Mouse (Mus musculus): ENCODE data around the gene Tubgcp4. TPM values are rescaled to one million over a fixed set of nuclear protein-coding genes. Genes with fewer than 3 reads are reported as not detected.

The Tubgcp4 gene
- polyA plus RNA-seq, 1 experiment from 2014 or later: 60.7 TPM

DNA sequence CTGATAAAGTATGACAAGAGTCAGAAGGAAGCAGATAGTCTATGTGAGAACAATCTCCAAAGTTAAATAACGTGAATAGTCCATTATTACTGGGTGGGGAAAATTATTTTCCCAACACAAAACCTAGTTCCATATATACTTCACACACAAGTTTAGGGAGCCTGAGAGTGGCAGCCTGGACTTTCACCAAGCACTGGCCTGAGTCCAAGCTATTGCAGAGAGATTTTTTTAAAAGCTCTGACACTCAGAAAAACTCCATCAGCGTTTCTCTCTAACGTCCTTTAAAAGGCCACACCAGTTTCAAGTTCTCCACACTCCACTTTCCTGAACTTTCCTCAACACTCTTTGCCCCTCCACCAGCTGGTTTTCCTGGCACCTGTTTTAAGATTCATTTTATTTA, 44.0 kb downstream of the Tubgcp4 start:
- Histone ChIP-seq H3K36me3 (replicated peaks; ENCODE audit: control insufficient read depth, insufficient read depth, low read depth, low read length) (peaks cover 10% of the 10 kb centered on the region), H3K9ac (replicated peaks; ENCODE audit: low read length) (no peak overlapping the region), H3K9me3 (replicated peaks; ENCODE audit: control insufficient read depth, low read length) (no peaks in the 10 kb centered on the region), H3K4me2 (ENCODE audit: low read depth, low read length) (no peak overlapping the region), H3K4me1 (ENCODE audit: control insufficient read depth, insufficient read depth, low read length) (no peaks in the 10 kb centered on the region), H3K4me3 (ENCODE audit: low read depth, low read length) (no peak overlapping the region), H3K27me3 (ENCODE audit: control insufficient read depth, insufficient read depth, low read length) (no peaks in the 10 kb centered on the region), H3K27ac (replicated peaks; ENCODE audit: low read depth, low read length) (no peak overlapping the region)
- no peak for ATAC-seq (replicated peaks; ENCODE audit: insufficient number of reproducible peaks, low FRiP score, low TSS enrichment, low read depth)
- 90% methylated on average over 3 of the region's 3 CpGs for WGBS
- no peak for DNase-seq (ENCODE audit: low spot score)

DNA sequence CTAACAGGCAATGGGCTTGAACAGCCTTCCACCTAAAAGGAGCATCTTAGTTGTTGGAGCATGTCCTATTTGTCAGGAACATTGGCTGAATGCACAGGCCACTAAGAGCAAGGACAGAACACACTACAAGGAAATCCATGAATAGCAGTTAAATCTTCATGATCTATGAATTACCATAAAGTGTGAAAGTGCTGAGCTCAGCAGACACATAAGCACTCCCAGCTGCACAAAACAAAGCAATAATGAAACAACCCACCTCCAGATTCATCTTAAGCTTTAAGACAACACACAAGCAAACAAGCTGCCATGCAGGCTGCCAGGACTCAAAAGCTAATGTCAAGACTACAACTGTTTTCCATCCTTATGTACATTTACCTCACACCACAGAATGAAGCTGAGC, 48.7 kb downstream of the Tubgcp4 start:
- DNase-seq (ENCODE audit: low spot score): no peak
- H3K27me3 ChIP-seq (ENCODE audit: control insufficient read depth, insufficient read depth, low read length): no peaks in the 10 kb centered on the region
- no peak overlapping the region for H3K27ac ChIP-seq (replicated peaks; ENCODE audit: low read depth, low read length)
- no peaks in the 10 kb centered on the region for H3K4me1 ChIP-seq (ENCODE audit: control insufficient read depth, insufficient read depth, low read length)
- no peak for ATAC-seq (replicated peaks; ENCODE audit: insufficient number of reproducible peaks, low FRiP score, low TSS enrichment, low read depth)
- H3K9ac ChIP-seq (replicated peaks; ENCODE audit: low read length): no peak overlapping the region
- peaks cover 11% of the 10 kb centered on the region for H3K36me3 ChIP-seq (replicated peaks; ENCODE audit: control insufficient read depth, insufficient read depth, low read depth, low read length)
- H3K4me2 ChIP-seq (ENCODE audit: low read depth, low read length): no peak overlapping the region
- no peaks in the 10 kb centered on the region for H3K9me3 ChIP-seq (replicated peaks; ENCODE audit: control insufficient read depth, low read length)
- no peak overlapping the region for H3K4me3 ChIP-seq (ENCODE audit: low read depth, low read length)

DNA sequence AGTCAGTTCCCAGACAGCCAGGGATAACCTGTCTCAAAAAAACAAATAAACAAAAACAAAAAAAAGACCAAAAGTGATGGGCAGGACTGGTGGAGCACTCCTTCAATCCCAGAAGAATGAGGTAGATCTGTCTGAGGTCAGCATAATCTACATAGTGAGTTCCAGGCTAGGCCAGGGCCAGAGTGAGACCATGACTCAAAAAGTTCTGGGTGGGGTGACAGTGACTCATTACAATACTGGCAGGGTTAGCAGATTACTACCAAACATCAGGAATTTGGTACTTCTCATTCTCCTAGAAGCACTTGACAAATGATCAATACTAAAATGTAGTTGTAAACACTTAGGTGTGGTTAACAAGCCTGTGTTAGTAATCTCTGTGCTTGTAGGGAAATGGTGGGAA, 49.5 kb downstream of the Tubgcp4 start:
- Histone ChIP-seq H3K27ac (replicated peaks; ENCODE audit: low read depth, low read length) (no peak overlapping the region), H3K27me3 (ENCODE audit: control insufficient read depth, insufficient read depth, low read length) (no peaks in the 10 kb centered on the region), H3K4me3 (ENCODE audit: low read depth, low read length) (no peak overlapping the region), H3K9me3 (replicated peaks; ENCODE audit: control insufficient read depth, low read length) (no peaks in the 10 kb centered on the region), H3K4me1 (ENCODE audit: control insufficient read depth, insufficient read depth, low read length) (no peaks in the 10 kb centered on the region), H3K4me2 (ENCODE audit: low read depth, low read length) (no peak overlapping the region), H3K36me3 (replicated peaks; ENCODE audit: control insufficient read depth, insufficient read depth, low read depth, low read length) (peaks cover 11% of the 10 kb centered on the region), H3K9ac (replicated peaks; ENCODE audit: low read length) (no peak overlapping the region)
- ATAC-seq (replicated peaks; ENCODE audit: insufficient number of reproducible peaks, low FRiP score, low TSS enrichment, low read depth) (no peak), DNase-seq (ENCODE audit: low spot score) (no peak)

DNA sequence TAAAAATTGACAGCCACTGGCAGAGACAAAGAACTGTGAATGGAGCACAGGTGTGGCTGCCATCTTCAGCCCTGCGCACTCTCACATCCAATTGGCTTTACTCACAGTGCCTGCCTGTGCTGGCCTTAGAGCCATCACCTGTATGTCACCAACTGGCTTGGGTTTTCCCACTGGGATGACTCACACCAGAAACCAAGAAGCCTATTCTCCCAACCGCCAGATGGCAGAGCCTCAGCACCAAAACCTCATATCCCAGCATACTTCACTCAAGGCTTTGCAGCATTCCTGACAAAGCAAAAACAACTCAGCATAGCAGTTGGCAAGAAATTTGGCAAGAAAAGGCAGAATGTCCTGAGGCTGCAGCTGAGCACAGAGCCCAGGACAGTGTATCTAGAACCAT, 52.6 kb downstream of the Tubgcp4 start:
- no peak for ATAC-seq (replicated peaks; ENCODE audit: insufficient number of reproducible peaks, low FRiP score, low TSS enrichment, low read depth)
- 86% methylated on average over 2 of the region's 2 CpGs for WGBS
- Histone ChIP-seq H3K36me3 (replicated peaks; ENCODE audit: control insufficient read depth, insufficient read depth, low read depth, low read length) (peaks cover 18% of the 10 kb centered on the region), H3K4me1 (ENCODE audit: control insufficient read depth, insufficient read depth, low read length) (no peaks in the 10 kb centered on the region), H3K27ac (replicated peaks; ENCODE audit: low read depth, low read length) (no peak overlapping the region), H3K9me3 (replicated peaks; ENCODE audit: control insufficient read depth, low read length) (no peaks in the 10 kb centered on the region), H3K4me3 (ENCODE audit: low read depth, low read length) (no peak overlapping the region), H3K9ac (replicated peaks; ENCODE audit: low read length) (no peak overlapping the region), H3K4me2 (ENCODE audit: low read depth, low read length) (no peak overlapping the region), H3K27me3 (ENCODE audit: control insufficient read depth, insufficient read depth, low read length) (no peaks in the 10 kb centered on the region)
- no peak for DNase-seq (ENCODE audit: low spot score)

DNA sequence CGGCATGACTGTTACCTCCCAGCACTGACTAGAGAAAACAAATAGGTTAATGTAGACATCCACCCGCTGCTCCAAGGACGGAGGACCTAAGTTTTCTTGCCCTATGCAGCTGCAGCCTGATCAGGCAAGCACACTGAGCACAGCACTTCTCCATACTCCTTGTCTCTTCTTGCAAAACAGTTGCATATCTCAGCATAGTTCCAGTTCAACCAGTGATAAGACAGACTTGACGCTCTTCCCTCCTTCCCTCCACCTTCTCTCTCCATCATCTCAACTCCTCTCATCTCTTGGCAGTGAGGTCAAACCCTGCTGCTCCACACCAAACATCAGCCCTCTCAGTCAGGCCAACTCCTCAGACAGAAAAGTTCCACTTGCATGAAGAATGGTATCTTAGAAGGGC, 57.7 kb downstream of the Tubgcp4 start:
- no peak overlapping the region for H3K4me3 ChIP-seq (ENCODE audit: low read depth, low read length)
- no peaks in the 10 kb centered on the region for H3K9me3 ChIP-seq (replicated peaks; ENCODE audit: control insufficient read depth, low read length)
- H3K27me3 ChIP-seq (ENCODE audit: control insufficient read depth, insufficient read depth, low read length): no peaks in the 10 kb centered on the region
- H3K4me2 ChIP-seq (ENCODE audit: low read depth, low read length): no peak overlapping the region
- H3K4me1 ChIP-seq (ENCODE audit: control insufficient read depth, insufficient read depth, low read length): no peaks in the 10 kb centered on the region
- peaks cover 16% of the 10 kb centered on the region for H3K36me3 ChIP-seq (replicated peaks; ENCODE audit: control insufficient read depth, insufficient read depth, low read depth, low read length)
- WGBS: 81% methylated on average over 4 of the region's 4 CpGs
- no peak for DNase-seq (ENCODE audit: low spot score)
- H3K27ac ChIP-seq (replicated peaks; ENCODE audit: low read depth, low read length): no peak overlapping the region
- ATAC-seq (replicated peaks; ENCODE audit: insufficient number of reproducible peaks, low FRiP score, low TSS enrichment, low read depth): no peak
- H3K9ac ChIP-seq (replicated peaks; ENCODE audit: low read length): no peak overlapping the region

DNA sequence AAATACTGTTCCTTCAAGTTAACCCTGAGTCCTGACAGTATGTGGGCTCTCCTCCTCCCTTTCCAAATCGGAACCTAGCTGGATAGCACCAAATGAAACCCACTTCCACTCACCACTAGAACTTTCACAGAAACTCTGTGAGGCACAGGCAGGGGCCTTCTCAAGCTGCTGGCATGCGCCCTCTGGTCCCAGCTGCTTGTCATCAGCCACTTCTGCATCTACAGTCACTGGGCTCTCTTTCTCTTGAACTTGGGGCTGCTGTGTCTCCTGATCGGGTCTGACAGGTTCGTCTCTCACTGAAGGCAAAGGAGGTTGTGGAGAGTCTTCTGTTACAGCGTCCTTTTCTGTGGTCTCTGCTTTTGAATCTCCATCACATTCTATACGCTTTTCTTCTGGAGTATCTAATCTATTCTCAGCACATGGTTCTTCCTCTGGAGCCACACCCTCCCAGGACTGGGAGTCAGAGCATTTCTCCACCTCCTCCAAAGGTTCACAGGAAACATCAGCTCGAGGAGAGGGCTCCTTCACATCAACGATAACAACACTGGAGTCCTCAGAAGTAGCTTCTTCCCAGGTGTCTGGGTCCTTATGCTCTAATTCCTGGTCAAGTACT, 65.1 kb downstream of the Tubgcp4 start:
- ATAC-seq (replicated peaks; ENCODE audit: insufficient number of reproducible peaks, low FRiP score, low TSS enrichment, low read depth): no peak
- H3K4me3 ChIP-seq (ENCODE audit: low read depth, low read length): no peak overlapping the region
- no peaks in the 10 kb centered on the region for H3K27me3 ChIP-seq (ENCODE audit: control insufficient read depth, insufficient read depth, low read length)
- no peak overlapping the region for H3K27ac ChIP-seq (replicated peaks; ENCODE audit: low read depth, low read length)
- H3K4me1 ChIP-seq (ENCODE audit: control insufficient read depth, insufficient read depth, low read length): no peaks in the 10 kb centered on the region
- no peak overlapping the region for H3K9ac ChIP-seq (replicated peaks; ENCODE audit: low read length)
- WGBS: 91% methylated on average over 8 of the region's 8 CpGs
- peaks cover 11% of the 10 kb centered on the region for H3K36me3 ChIP-seq (replicated peaks; ENCODE audit: control insufficient read depth, insufficient read depth, low read depth, low read length)
- H3K9me3 ChIP-seq (replicated peaks; ENCODE audit: control insufficient read depth, low read length): no peaks in the 10 kb centered on the region
- no peak for DNase-seq (ENCODE audit: low spot score)
- no peak overlapping the region for H3K4me2 ChIP-seq (ENCODE audit: low read depth, low read length)

DNA sequence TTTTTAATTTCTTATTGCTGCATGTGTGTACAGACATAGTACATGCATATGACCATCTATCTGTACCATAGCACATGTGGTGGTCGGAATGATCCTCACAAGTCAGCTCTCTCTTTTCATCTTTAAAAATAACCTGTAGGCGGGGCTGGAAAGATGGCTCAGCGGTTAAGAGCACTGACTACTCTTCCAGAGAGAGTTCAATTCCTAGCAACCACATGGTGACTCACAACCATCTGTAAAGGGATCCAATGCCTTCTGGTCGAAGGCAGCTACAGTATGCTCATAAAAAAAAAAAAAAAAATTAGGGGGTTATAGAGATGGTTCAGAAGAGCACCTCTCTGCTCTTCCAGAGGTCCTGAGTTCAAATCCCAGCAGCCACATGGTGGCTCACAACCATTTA, 69.0 kb downstream of the Tubgcp4 start:
- H3K4me3 ChIP-seq (ENCODE audit: low read depth, low read length): no peak overlapping the region
- peaks cover 15% of the 10 kb centered on the region for H3K36me3 ChIP-seq (replicated peaks; ENCODE audit: control insufficient read depth, insufficient read depth, low read depth, low read length)
- H3K4me1 ChIP-seq (ENCODE audit: control insufficient read depth, insufficient read depth, low read length): no peaks in the 10 kb centered on the region
- H3K27me3 ChIP-seq (ENCODE audit: control insufficient read depth, insufficient read depth, low read length): no peaks in the 10 kb centered on the region
- H3K27ac ChIP-seq (replicated peaks; ENCODE audit: low read depth, low read length): no peak overlapping the region
- DNase-seq (ENCODE audit: low spot score) (no peak), ATAC-seq (replicated peaks; ENCODE audit: insufficient number of reproducible peaks, low FRiP score, low TSS enrichment, low read depth) (no peak)
- no peak overlapping the region for H3K4me2 ChIP-seq (ENCODE audit: low read depth, low read length)
- no peak overlapping the region for H3K9ac ChIP-seq (replicated peaks; ENCODE audit: low read length)
- WGBS: 91% methylated on average over 4 of the region's 4 CpGs
- no peaks in the 10 kb centered on the region for H3K9me3 ChIP-seq (replicated peaks; ENCODE audit: control insufficient read depth, low read length)

DNA sequence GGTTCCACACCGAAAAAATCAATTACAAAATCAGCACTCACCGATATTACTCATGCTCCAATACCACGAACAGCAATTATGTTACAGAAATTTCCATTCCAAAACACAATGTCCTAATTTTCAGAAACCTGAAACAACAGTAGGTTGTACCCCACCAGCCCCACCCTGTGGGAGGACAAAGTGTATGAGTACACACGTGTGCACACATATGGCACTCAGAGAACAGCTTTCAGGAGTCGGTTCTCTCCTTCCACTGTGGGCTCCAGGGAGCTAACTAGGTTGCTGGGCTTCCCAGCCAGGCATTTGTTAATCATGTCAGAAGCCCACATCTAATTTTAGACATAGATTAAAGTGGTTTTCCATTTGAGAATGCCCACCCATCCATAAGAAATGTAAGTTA, 73.6 kb downstream of the Tubgcp4 start:
- H3K27ac ChIP-seq (replicated peaks; ENCODE audit: low read depth, low read length): no peak overlapping the region
- no peak for ATAC-seq (replicated peaks; ENCODE audit: insufficient number of reproducible peaks, low FRiP score, low TSS enrichment, low read depth)
- peaks cover 10% of the 10 kb centered on the region for H3K36me3 ChIP-seq (replicated peaks; ENCODE audit: control insufficient read depth, insufficient read depth, low read depth, low read length)
- DNase-seq (ENCODE audit: low spot score): no peak
- 90% methylated on average over 5 of the region's 5 CpGs for WGBS
- H3K4me3 ChIP-seq (ENCODE audit: low read depth, low read length): no peak overlapping the region
- H3K9me3 ChIP-seq (replicated peaks; ENCODE audit: control insufficient read depth, low read length): no peaks in the 10 kb centered on the region
- no peaks in the 10 kb centered on the region for H3K4me1 ChIP-seq (ENCODE audit: control insufficient read depth, insufficient read depth, low read length)
- H3K9ac ChIP-seq (replicated peaks; ENCODE audit: low read length): no peak overlapping the region
- no peaks in the 10 kb centered on the region for H3K27me3 ChIP-seq (ENCODE audit: control insufficient read depth, insufficient read depth, low read length)
- H3K4me2 ChIP-seq (ENCODE audit: low read depth, low read length): no peak overlapping the region
